ENCODE assay signal across 19 mouse cellular contexts in genomic region chr16:13575306-13575705, GRCm38 (mm10).
A peak's percentile ranks its signal among the peaks of the same experiment; 100 is the strongest.
DNase-seq lines count a peak whose midpoint lies in the region; ATAC-seq and TF ChIP-seq lines count a peak whose summit lies in the region.
"Had no signal": no experiment of that assay in that cellular context is flagged by ENCODE, and none has a peak within 500 bp of the region (broad histone marks: within the 10 kb centered on the region; RNA-seq: fewer than 3 reads in every experiment).

No protein-coding gene starts in this region.

- H3K36me3 ChIP-seq in intestine, embryonic 14.5 days (ENCODE audit: control insufficient read depth, insufficient read depth, low read length) = no peaks in the 10 kb centered on the region
- H3K36me3 ChIP-seq in intestine, postnatal 0 days (ENCODE audit: control insufficient read depth, insufficient read depth) = no peaks in the 10 kb centered on the region
- no peaks in the 10 kb centered on the region for H3K36me3 ChIP-seq in heart, embryonic 14.5 days (ENCODE audit: control insufficient read depth, insufficient read depth, low read length)
- no peaks in the 10 kb centered on the region for H3K36me3 ChIP-seq in liver, embryonic 12.5 days
- no peaks in the 10 kb centered on the region for H3K36me3 ChIP-seq in stomach, embryonic 15.5 days
- H3K36me3 ChIP-seq: midbrain, embryonic 13.5 days had no signal

- no peaks in the 10 kb centered on the region for H3K4me1 ChIP-seq in intestine, embryonic 14.5 days (replicated peaks; ENCODE audit: control insufficient read depth, insufficient read depth, low read length)
- H3K4me1 ChIP-seq in intestine, postnatal 0 days (replicated peaks; ENCODE audit: control insufficient read depth, insufficient read depth, low read length) = no peaks in the 10 kb centered on the region
- peaks cover 6 to 20% of the 10 kb centered on the region in 2 experiments; a peak in 3 of 4 replicates for H3K4me1 ChIP-seq in heart, embryonic 14.5 days (ENCODE audit: control insufficient read depth in 2 of 2, insufficient read depth in 2 of 2, low read length in 2 of 2)
- H3K4me1 ChIP-seq in liver, embryonic 12.5 days = peaks cover 15% of the 10 kb centered on the region
- H3K4me1 ChIP-seq in stomach, embryonic 15.5 days = no peaks in the 10 kb centered on the region
- H3K4me1 ChIP-seq: midbrain, embryonic 13.5 days had no signal

- no peaks in the 10 kb centered on the region for H3K27me3 ChIP-seq in intestine, embryonic 14.5 days (replicated peaks; ENCODE audit: control insufficient read depth, insufficient read depth, low read length)
- no peaks in the 10 kb centered on the region for H3K27me3 ChIP-seq in intestine, postnatal 0 days (replicated peaks; ENCODE audit: control insufficient read depth, insufficient read depth, low read length)
- no peaks in the 10 kb centered on the region for H3K27me3 ChIP-seq in heart, embryonic 14.5 days (ENCODE audit: control insufficient read depth, insufficient read depth, low read length)
- H3K27me3 ChIP-seq in liver, embryonic 12.5 days (replicated peaks) = no peaks in the 10 kb centered on the region
- no peaks in the 10 kb centered on the region for H3K27me3 ChIP-seq in stomach, embryonic 15.5 days (replicated peaks)
- H3K27me3 ChIP-seq: midbrain, embryonic 13.5 days; Patski had no signal

- WGBS in intestine, embryonic 14.5 days = 70% methylated on average over 4 of the region's 4 CpGs
- WGBS in intestine, postnatal 0 days = 62% methylated on average over 4 of the region's 4 CpGs
- 35% methylated on average over 4 of the region's 4 CpGs for WGBS in heart, embryonic 14.5 days
- WGBS in liver, embryonic 12.5 days (ENCODE audit: insufficient replicate concordance) = 37% methylated on average over 4 of the region's 4 CpGs
- WGBS in stomach, embryonic 15.5 days = 75% methylated on average over 4 of the region's 4 CpGs

- H3K9me3 ChIP-seq in intestine, embryonic 14.5 days (ENCODE audit: control insufficient read depth, low read length) = no peaks in the 10 kb centered on the region
- H3K9me3 ChIP-seq in intestine, postnatal 0 days (ENCODE audit: control insufficient read depth) = no peaks in the 10 kb centered on the region
- no peaks in the 10 kb centered on the region for H3K9me3 ChIP-seq in heart, embryonic 14.5 days (ENCODE audit: control insufficient read depth, low read length)
- no peaks in the 10 kb centered on the region for H3K9me3 ChIP-seq in liver, embryonic 12.5 days (replicated peaks)
- H3K9me3 ChIP-seq in stomach, embryonic 15.5 days = no peaks in the 10 kb centered on the region
- H3K9me3 ChIP-seq: midbrain, embryonic 13.5 days had no signal

- H3K4me2 ChIP-seq in intestine, embryonic 14.5 days (ENCODE audit: low read length) = no peak overlapping the region
- H3K4me2 ChIP-seq in intestine, postnatal 0 days (replicated peaks; ENCODE audit: low read depth) = no peak overlapping the region
- H3K4me2 ChIP-seq in heart, embryonic 14.5 days (ENCODE audit: low read length) = no peak overlapping the region
- peak overlapping the region; percentile 15; the same call in 1 of the 2 replicates for H3K4me2 ChIP-seq in liver, embryonic 12.5 days
- no peak overlapping the region for H3K4me2 ChIP-seq in stomach, embryonic 15.5 days
- H3K4me2 ChIP-seq: lung, embryonic 14.5 days; midbrain, embryonic 13.5 days had no signal

- H3K4me3 ChIP-seq in intestine, embryonic 14.5 days (ENCODE audit: low read depth, low read length) = no peak overlapping the region
- H3K4me3 ChIP-seq in intestine, postnatal 0 days (ENCODE audit: low read depth, low read length) = no peak overlapping the region
- H3K4me3 ChIP-seq in heart, embryonic 14.5 days (ENCODE audit: control insufficient read depth in 1 of 2, insufficient read depth in 1 of 2, low read depth in 1 of 2, low read length in 2 of 2) = no peak overlapping the region
- no peak overlapping the region for H3K4me3 ChIP-seq in liver, embryonic 12.5 days
- H3K4me3 ChIP-seq in stomach, embryonic 15.5 days (replicated peaks) = no peak overlapping the region
- H3K4me3 ChIP-seq: midbrain, embryonic 13.5 days; myocyte had no signal

- DNase-seq in intestine, embryonic 14.5 days (ENCODE audit: low spot score) = peak; percentile 16
- no peak for DNase-seq in embryo, embryonic 11 days
- DNase-seq in thymus, postnatal 10 days (ENCODE audit: low spot score in 2 of 2) = no peak
- DNase-seq in left cerebral cortex, adult 8-10 months (ENCODE audit: low spot score in 2 of 2) = no peak
- DNase-seq: adrenal gland, postnatal 25 days; cerebellum, adult 9-10 months; kidney, postnatal 4 days; lung, embryonic 14.5 days; lung, postnatal 4 days; thymus, postnatal 25 days had no signal

- ATAC-seq in intestine, embryonic 14.5 days (replicated peaks; ENCODE audit: low FRiP score, low TSS enrichment, low read depth) = no peak
- no peak for ATAC-seq in intestine, postnatal 0 days
- peak; percentile 57; the same call in 1 of the 2 replicates for ATAC-seq in heart, embryonic 14.5 days (ENCODE audit: insufficient number of reproducible peaks, insufficient read depth, low FRiP score, low read depth)
- peak; percentile 90 for ATAC-seq in liver, embryonic 12.5 days
- peak; percentile 75; the same call in 1 of the 2 replicates for ATAC-seq in stomach, embryonic 15.5 days (ENCODE audit: insufficient read depth, low FRiP score, low read depth)
- ATAC-seq: activated CD4-positive, CD25-positive, alpha-beta regulatory T cell, adult 4 months; hindbrain, postnatal 0 days; midbrain, embryonic 13.5 days; Patski had no signal

- TF ChIP-seq CTCF in intestine, postnatal 0 days (IDR thresholded peaks at IDR 0.05; ENCODE audit: low read depth) = no peak

- no peak overlapping the region for H3K9ac ChIP-seq in intestine, embryonic 14.5 days (ENCODE audit: low read length)
- H3K9ac ChIP-seq in intestine, postnatal 0 days (ENCODE audit: low read depth, low read length) = no peak overlapping the region
- H3K9ac ChIP-seq in heart, embryonic 14.5 days (ENCODE audit: low read length) = no peak overlapping the region
- no peak overlapping the region for H3K9ac ChIP-seq in liver, embryonic 12.5 days
- H3K9ac ChIP-seq in stomach, embryonic 15.5 days = no peak overlapping the region
- H3K9ac ChIP-seq: lung, embryonic 14.5 days; midbrain, embryonic 13.5 days had no signal

- no peak overlapping the region for H3K27ac ChIP-seq in intestine, embryonic 14.5 days (ENCODE audit: low read depth)
- no peak overlapping the region for H3K27ac ChIP-seq in intestine, postnatal 0 days (ENCODE audit: low read depth, low read length)
- 0 out of 4 replicates have a peak overlapping the region, but pooled peaks of 1 of the 2 experiments have one; percentile 41 for H3K27ac ChIP-seq in heart, embryonic 14.5 days (replicated peaks in 1 of 2; ENCODE audit: control insufficient read depth in 1 of 2, insufficient read depth in 1 of 2, low read depth in 2 of 2, low read length in 2 of 2)
- H3K27ac ChIP-seq in liver, embryonic 12.5 days = no peak overlapping the region
- no peak overlapping the region for H3K27ac ChIP-seq in stomach, embryonic 15.5 days
- H3K27ac ChIP-seq: hindbrain, postnatal 0 days; midbrain, embryonic 13.5 days had no signal

Comparison
In these comparisons a context has a peak if more than half of its experiments do, and no peak if none do; other contexts are left out.
1. ATAC-seq: peak in heart, embryonic 14.5 days (single experiment), liver, embryonic 12.5 days (single experiment) and stomach, embryonic 15.5 days (single experiment); none in intestine, embryonic 14.5 days (single experiment) and intestine, postnatal 0 days (single experiment).